Mouse (Mus musculus) liver, adult 2 months (tissue): Measurements from ENCODE around the gene Ctso.

ENCODE experiments used
- CTCF ChIP-seq: fragments of 200-500 bp; IDR thresholded peaks from 2 replicates; pipeline ENCODE4 v1.5.1; 2011; ENCODE audit warnings: low read depth, low read length, control low read depth
- POLR2A ChIP-seq: fragments of 200-500 bp; IDR thresholded peaks from 2 replicates; pipeline ENCODE4 v1.6.1; 2011; ENCODE audit warnings: low read length, control low read depth; ENCODE audit not compliant: insufficient read depth; ENCODE audit errors: extremely low read depth

DNA sequence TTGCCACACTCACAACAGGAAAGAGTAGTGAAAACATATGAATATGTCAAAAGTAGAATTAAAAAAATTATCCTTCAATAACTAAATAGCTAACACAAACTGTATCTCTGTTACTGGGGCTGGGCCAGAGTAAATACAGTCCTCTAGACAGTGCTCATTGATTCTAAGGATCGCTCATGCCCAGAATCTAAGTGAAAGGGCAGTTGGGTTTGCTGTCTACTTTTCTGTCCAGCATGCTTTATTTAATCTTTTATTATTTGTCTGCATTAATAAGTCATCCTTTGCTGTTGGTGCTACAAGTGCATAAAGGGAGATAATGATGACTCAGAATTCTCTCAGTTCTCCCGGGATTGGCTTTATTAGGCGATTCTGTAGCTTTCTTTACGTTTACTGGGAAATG, 63.0 kb downstream of the Ctso start:
- no peak for TF ChIP-seq CTCF
- no peak for TF ChIP-seq POLR2A
